In the genomic region with DNA sequence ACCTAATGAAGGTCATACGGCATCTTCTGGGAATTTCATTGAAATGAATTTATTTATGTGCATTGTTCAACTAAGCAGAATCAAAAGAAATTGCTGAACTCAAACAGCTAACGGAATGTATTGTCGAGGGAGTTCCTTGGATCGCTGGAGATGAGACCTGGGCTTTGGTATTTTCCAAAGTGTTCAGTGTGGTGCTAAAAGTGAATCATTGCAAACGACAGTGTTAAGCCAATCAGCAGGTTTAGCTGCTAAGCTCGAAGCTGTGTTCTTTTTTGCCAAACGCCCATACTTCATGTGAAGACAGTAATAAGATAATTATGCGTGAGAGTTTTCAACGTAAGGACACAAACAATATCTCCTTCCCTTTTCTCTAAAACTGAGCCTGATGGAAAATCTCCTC, we compare ENCODE assay signal across 21 mouse cellular contexts.
DNase-seq lines count a peak whose midpoint lies in the region; ATAC-seq and TF ChIP-seq lines count a peak whose summit lies in the region.
"Had no signal": no experiment of that assay in that cellular context is flagged by ENCODE, and none has a peak within 500 bp of the region (broad histone marks: within the 10 kb centered on the region; RNA-seq: fewer than 3 reads in every experiment).

No protein-coding gene starts in this region.

- H3K4me1 ChIP-seq in heart, embryonic 13.5 days = peaks cover 28% of the 10 kb centered on the region
- peaks cover 15% of the 10 kb centered on the region for H3K4me1 ChIP-seq in kidney, embryonic 16.5 days (ENCODE audit: insufficient read depth, low read length)
- H3K4me1 ChIP-seq: forebrain, embryonic 15.5 days had no signal

- peak overlapping the region; percentile 63 for H3K9ac ChIP-seq in heart, embryonic 13.5 days
- no peak overlapping the region for H3K9ac ChIP-seq in kidney, embryonic 16.5 days (replicated peaks; ENCODE audit: low read length)
- H3K9ac ChIP-seq: forebrain, embryonic 15.5 days; liver, postnatal 0 days had no signal

- CTCF ChIA-PET in Patski (lab: Charles Lee) = interaction anchor here (1.3 to 1.7 kb wide), 3 partner anchors 8 to 82 kb away, joined by 4 to 5 read pairs (median 5); no protein-coding TSS in a partner anchor

- ATAC-seq in heart, embryonic 13.5 days (ENCODE audit: extremely low read depth, insufficient number of reproducible peaks, low FRiP score, low TSS enrichment) = no peak
- ATAC-seq in kidney, embryonic 16.5 days (ENCODE audit: low FRiP score, low TSS enrichment) = no peak
- ATAC-seq in Patski = peak; percentile 51
- ATAC-seq: forebrain, embryonic 15.5 days; hindbrain, postnatal 0 days; intestine, embryonic 16.5 days had no signal

- no peak for TF ChIP-seq CTCF in gastrocnemius, adult 2 months (IDR thresholded peaks at IDR 0.05)
- TF ChIP-seq CTCF in Patski (IDR thresholded peaks at IDR 0.05) = no peak

- no peaks in the 10 kb centered on the region for H3K36me3 ChIP-seq in heart, embryonic 13.5 days
- no peaks in the 10 kb centered on the region for H3K36me3 ChIP-seq in kidney, embryonic 16.5 days (ENCODE audit: insufficient read depth, low read length)
- H3K36me3 ChIP-seq: forebrain, embryonic 15.5 days had no signal

- in situ Hi-C loops in Patski (cut with MboI; ENCODE audit: low pct_unique_long_range_greater_than_20kb) = no loop called here

- H3K9me3 ChIP-seq in heart, embryonic 13.5 days = no peaks in the 10 kb centered on the region
- no peaks in the 10 kb centered on the region for H3K9me3 ChIP-seq in kidney, embryonic 16.5 days (ENCODE audit: low read length)
- H3K9me3 ChIP-seq: forebrain, embryonic 15.5 days had no signal

- no peak for DNase-seq in gastrocnemius, adult 2 months
- no peak for DNase-seq in gastrocnemius, postnatal 14 days
- DNase-seq in heart, postnatal 4 days = no peak
- DNase-seq in kidney, adult 18-20 months = no peak
- DNase-seq in Patski (ENCODE audit: low read depth, low spot score) = peak; percentile 51
- DNase-seq in ovary, postnatal 10 days (ENCODE audit: low spot score) = no peak
- DNase-seq: adrenal gland, postnatal 25 days; cerebellum, adult 9-10 months; gastrocnemius, postnatal 36 days; liver, postnatal 0 days; thymus, adult 2 months; thymus, postnatal 4 days had no signal

- 41% methylated on average over 9 of the region's 9 CpGs for WGBS in heart, embryonic 13.5 days
- WGBS in kidney, embryonic 16.5 days = 42% methylated on average over 9 of the region's 9 CpGs

- POLR2A ChIA-PET in Patski (lab: Charles Lee) = interaction anchor here (3.2 kb wide), 1 partner anchor 12 kb away, joined by 12 read pairs; no protein-coding TSS in a partner anchor

- intact Hi-C loops in gastrocnemius, adult 2 months (cut with DNase I) = loop anchor here (2.0 kb wide), 1 partner anchor 84 kb away; a partner anchor contains a TSS
- intact Hi-C loops in gastrocnemius, postnatal 14 days (cut with DNase I; ENCODE audit: low total_unique reads) = no loop called here

- peak overlapping the region; percentile 82 for H3K27ac ChIP-seq in gastrocnemius, adult 2 months
- H3K27ac ChIP-seq in heart, embryonic 13.5 days (replicated peaks) = peak overlapping the region; percentile 94
- peak overlapping the region; percentile 63 for H3K27ac ChIP-seq in kidney, embryonic 16.5 days (ENCODE audit: low read length)
- H3K27ac ChIP-seq: forebrain, embryonic 15.5 days; hindbrain, postnatal 0 days; left cerebral cortex, adult 2 months; macrophage; stomach, postnatal 0 days had no signal

- H3K4me3 ChIP-seq in gastrocnemius, adult 2 months = peak overlapping the region; percentile 24; the same call in 1 of the 2 replicates
- H3K4me3 ChIP-seq in heart, embryonic 13.5 days = no peak overlapping the region
- H3K4me3 ChIP-seq in kidney, embryonic 16.5 days (ENCODE audit: low read length) = no peak overlapping the region
- H3K4me3 ChIP-seq: forebrain, embryonic 15.5 days; left cerebral cortex, adult 2 months had no signal

- peak overlapping the region; percentile 58 for H3K4me2 ChIP-seq in heart, embryonic 13.5 days
- H3K4me2 ChIP-seq in kidney, embryonic 16.5 days (replicated peaks; ENCODE audit: low read depth, low read length) = no peak overlapping the region
- H3K4me2 ChIP-seq: forebrain, embryonic 15.5 days; liver, embryonic 11.5 days had no signal

- no peaks in the 10 kb centered on the region for H3K27me3 ChIP-seq in heart, embryonic 13.5 days (replicated peaks)
- no peaks in the 10 kb centered on the region for H3K27me3 ChIP-seq in kidney, embryonic 16.5 days (ENCODE audit: insufficient read depth, low read length)
- H3K27me3 ChIP-seq in Patski = no peaks in the 10 kb centered on the region
- H3K27me3 ChIP-seq: forebrain, embryonic 15.5 days had no signal
